Comparison of ENCODE assay signal across 1 mouse cellular context in the genomic region with DNA sequence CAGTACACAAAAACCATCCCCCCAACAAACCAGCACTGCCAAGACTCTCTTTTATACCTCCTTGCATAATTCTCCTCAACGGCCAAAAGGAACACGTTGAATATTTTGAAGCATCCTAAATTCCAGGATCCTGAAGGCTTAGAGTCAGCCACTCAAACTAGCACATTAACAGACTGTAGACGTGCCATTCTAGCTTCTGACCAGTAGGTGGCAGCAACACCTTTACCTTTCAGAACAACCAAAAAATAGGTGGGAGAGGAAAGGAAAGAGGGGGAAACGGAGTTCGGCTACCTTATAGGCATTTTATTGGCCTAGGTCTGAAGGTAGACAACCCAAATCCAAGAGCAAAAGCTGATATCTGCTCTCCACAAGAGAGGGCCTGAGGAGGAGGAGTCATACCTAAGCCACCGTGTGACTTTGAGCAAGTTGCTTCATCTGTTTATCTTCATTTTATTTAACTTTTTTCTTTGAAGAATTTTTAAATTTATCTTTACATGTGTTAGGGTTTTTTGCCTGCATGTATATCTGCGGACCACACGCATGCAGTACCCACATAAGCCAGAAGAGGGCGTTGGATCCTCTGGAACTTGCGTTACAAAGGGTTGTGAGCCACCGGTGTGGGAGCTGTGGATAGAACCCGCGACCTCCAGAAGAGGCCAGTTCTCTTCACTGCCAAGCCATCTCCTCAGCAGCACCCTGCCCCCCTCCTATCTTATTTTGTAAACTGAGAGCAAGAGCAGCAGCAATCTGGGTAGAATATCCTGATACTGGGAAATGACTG.
A peak's percentile ranks its signal among the peaks of the same experiment; 100 is the strongest.
TF ChIP-seq lines count a peak whose summit lies in the region.

No protein-coding gene starts in this region.

TF ChIP-seq in CH12.LX, 34 proteins besides CTCF, POLR2A, EP300 and RAD21:
- TF ChIP-seq BHLHE40 (IDR thresholded peaks at IDR 0.05; ENCODE audit: low read depth, low read length) = no peak
- peak; percentile 71 for TF ChIP-seq SMC3 (IDR thresholded peaks at IDR 0.05; ENCODE audit: low read depth, low read length)
TF ChIP-seq in CH12.LX: peak in this region for 1.
